Mouse (Mus musculus): ENCODE results near the gene Thap3. TPM values are rescaled to one million over a fixed set of nuclear protein-coding genes. Genes with fewer than 3 reads are reported as not detected.

Gene Thap3
- total and polyA plus RNA-seq, 2 experiments from 2014 or later: 21.1 to 42.7 TPM

- Histone ChIP-seq H3K27ac (ENCODE audit: low read depth, low read length) (no peak overlapping the region), H3K4me1 (ENCODE audit: insufficient read depth, low read length) (peaks cover 11% of the 10 kb centered on the region; the same call in 1 of the 2 replicates), H3K27me3 (ENCODE audit: insufficient read depth, low read length) (peaks cover 21% of the 10 kb centered on the region), H3K9me3 (ENCODE audit: low read length) (no peaks in the 10 kb centered on the region), H3K4me2 (ENCODE audit: low read depth, low read length, poor library complexity, severe bottlenecking) (peak overlapping the region; percentile 99), H3K36me3 (ENCODE audit: insufficient read depth, low read length) (peaks cover 11% of the 10 kb centered on the region), H3K4me3 (ENCODE audit: low read depth, low read length) (peak overlapping the region; percentile 58), H3K9ac (replicated peaks; ENCODE audit: low read length, poor library complexity, severe bottlenecking) (peak overlapping the region; percentile 64; the same call in 1 of the 2 replicates)
- DNase-seq (ENCODE audit: low spot score) (no peak), ATAC-seq (ENCODE audit: low FRiP score) (no peak)
- TF ChIP-seq CTCF (IDR thresholded peaks at IDR 0.05): no peak
- WGBS: 8% methylated on average over 13 of the region's 13 CpGs
These were observed 21.9 kb upstream of the Thap3 start for GRCm38 (mm10) chr4:152010707-152011134.

GRCm38 (mm10) chr4:152010091-152010706 lies 21.4 kb upstream of the Thap3 start:
- Histone ChIP-seq H3K9ac (replicated peaks; ENCODE audit: low read length, poor library complexity, severe bottlenecking) (peak overlapping the region; percentile 64; the same call in 1 of the 2 replicates), H3K36me3 (ENCODE audit: insufficient read depth, low read length) (peaks cover 6% of the 10 kb centered on the region), H3K4me1 (ENCODE audit: insufficient read depth, low read length) (peaks cover 11% of the 10 kb centered on the region; the same call in 1 of the 2 replicates), H3K27me3 (ENCODE audit: insufficient read depth, low read length) (peaks cover 21% of the 10 kb centered on the region), H3K4me3 (ENCODE audit: low read depth, low read length) (peak overlapping the region; percentile 58), H3K27ac (ENCODE audit: low read depth, low read length) (no peak overlapping the region), H3K9me3 (ENCODE audit: low read length) (no peaks in the 10 kb centered on the region), H3K4me2 (ENCODE audit: low read depth, low read length, poor library complexity, severe bottlenecking) (peak overlapping the region; percentile 99)
- ATAC-seq (ENCODE audit: low FRiP score) (no peak), DNase-seq (ENCODE audit: low spot score) (no peak)
- 1% methylated on average over 10 of the region's 10 CpGs for WGBS
- TF ChIP-seq CTCF (IDR thresholded peaks at IDR 0.05): no peak

GRCm38 (mm10) chr4:152009076-152010051 lies 20.6 kb upstream of the Thap3 start:
- ATAC-seq (ENCODE audit: low FRiP score) (peak; percentile 74), DNase-seq (ENCODE audit: low spot score) (peak; percentile 65)
- no peaks in the 10 kb centered on the region for H3K9me3 ChIP-seq (ENCODE audit: low read length)
- H3K27ac ChIP-seq (ENCODE audit: low read depth, low read length): peak overlapping the region; percentile 77
- peak overlapping the region; percentile 58 for H3K4me3 ChIP-seq (ENCODE audit: low read depth, low read length)
- TF ChIP-seq CTCF (IDR thresholded peaks at IDR 0.05): no peak
- WGBS: under 1% methylated on average over 91 of the region's 115 CpGs
- H3K4me1 ChIP-seq (ENCODE audit: insufficient read depth, low read length): peaks cover 11% of the 10 kb centered on the region; the same call in 1 of the 2 replicates
- H3K27me3 ChIP-seq (ENCODE audit: insufficient read depth, low read length): peaks cover 21% of the 10 kb centered on the region
- no peaks in the 10 kb centered on the region for H3K36me3 ChIP-seq (ENCODE audit: insufficient read depth, low read length)
- H3K9ac ChIP-seq (replicated peaks; ENCODE audit: low read length, poor library complexity, severe bottlenecking): peak overlapping the region; percentile 64
- H3K4me2 ChIP-seq (ENCODE audit: low read depth, low read length, poor library complexity, severe bottlenecking): peak overlapping the region; percentile 99

GRCm38 (mm10) chr4:152008622-152009075 lies 19.9 kb upstream of the Thap3 start, which contains the start of gene Klhl21:
TSS of gene Klhl21 (plus strand) at chr4:152008803.
- TF ChIP-seq CTCF (IDR thresholded peaks at IDR 0.05): no peak
- H3K9ac ChIP-seq (replicated peaks; ENCODE audit: low read length, poor library complexity, severe bottlenecking): peak within 1 kb of the TSS; percentile 64
- H3K9me3 ChIP-seq (ENCODE audit: low read length): no peaks in the 10 kb centered on the region
- H3K27me3 ChIP-seq (ENCODE audit: insufficient read depth, low read length): peaks cover 21% of the 10 kb centered on the region
- peaks cover 11% of the 10 kb centered on the region; the same call in 1 of the 2 replicates for H3K4me1 ChIP-seq (ENCODE audit: insufficient read depth, low read length)
- DNase-seq (ENCODE audit: low spot score) (peak; percentile 96), ATAC-seq (ENCODE audit: low FRiP score) (peak; percentile 86)
- H3K36me3 ChIP-seq (ENCODE audit: insufficient read depth, low read length): no peaks in the 10 kb centered on the region
- peak within 1 kb of the TSS; percentile 58 for H3K4me3 ChIP-seq (ENCODE audit: low read depth, low read length)
- peak within 1 kb of the TSS; percentile 77 for H3K27ac ChIP-seq (ENCODE audit: low read depth, low read length)
- peak within 1 kb of the TSS; percentile 99 for H3K4me2 ChIP-seq (ENCODE audit: low read depth, low read length, poor library complexity, severe bottlenecking)
- under 1% methylated on average over 45 of the region's 45 CpGs for WGBS

- Histone ChIP-seq H3K27ac (ENCODE audit: low read depth, low read length) (peak overlapping the region; percentile 77; the same call in 1 of the 2 replicates), H3K4me2 (ENCODE audit: low read depth, low read length, poor library complexity, severe bottlenecking) (peak overlapping the region; percentile 99), H3K4me1 (ENCODE audit: insufficient read depth, low read length) (peaks cover 11% of the 10 kb centered on the region; the same call in 1 of the 2 replicates), H3K9ac (replicated peaks; ENCODE audit: low read length, poor library complexity, severe bottlenecking) (peak overlapping the region; percentile 64), H3K4me3 (ENCODE audit: low read depth, low read length) (peak overlapping the region; percentile 58), H3K36me3 (ENCODE audit: insufficient read depth, low read length) (no peaks in the 10 kb centered on the region), H3K9me3 (ENCODE audit: low read length) (no peaks in the 10 kb centered on the region), H3K27me3 (ENCODE audit: insufficient read depth, low read length) (peaks cover 21% of the 10 kb centered on the region)
- WGBS: under 1% methylated on average over 14 of the region's 14 CpGs
- no peak for TF ChIP-seq CTCF (IDR thresholded peaks at IDR 0.05)
- ATAC-seq (ENCODE audit: low FRiP score) (no peak), DNase-seq (ENCODE audit: low spot score) (no peak)
These were observed 19.3 kb upstream of the Thap3 start for GRCm38 (mm10) chr4:152008148-152008500.

Data from midbrain, postnatal 0 days (tissue).